Mouse (Mus musculus): ENCODE measurements around the gene Ripor2. TPM values are rescaled to one million over a fixed set of nuclear protein-coding genes. Genes with fewer than 3 reads are reported as not detected.

Ripor2 gene
- polyA plus RNA-seq (2015; fragmentation: Nextera tagmentation; extraction: Ambion mirVana), result 20.7 and 21.7 TPM in 2 replicates

GRCm38 (mm10) chr13:24581833-24582232 is at the start of gene Ripor2:
Gene Ripor2 (plus strand): TSS chr13:24582189.
- H3K27me3 ChIP-seq, result no peaks in the 10 kb centered on the region
- 62% methylated on average over 10 of the region's 10 CpGs for WGBS
- no peak within 1 kb of the TSS for H3K4me2 ChIP-seq
- H3K9me3 ChIP-seq, result 0 out of 2 replicates have a peak, but pooled peaks cover 3% of the 10 kb centered on the region
- no peak within 1 kb of the TSS for H3K9ac ChIP-seq
- peaks cover 9% of the 10 kb centered on the region for H3K4me1 ChIP-seq (replicated peaks)
- no peaks in the 10 kb centered on the region for H3K36me3 ChIP-seq
- H3K27ac ChIP-seq (replicated peaks), result peak within 1 kb of the TSS; percentile 46
- no peak for ATAC-seq (ENCODE audit: low read depth)
- H3K4me3 ChIP-seq, result no peak within 1 kb of the TSS

DNA sequence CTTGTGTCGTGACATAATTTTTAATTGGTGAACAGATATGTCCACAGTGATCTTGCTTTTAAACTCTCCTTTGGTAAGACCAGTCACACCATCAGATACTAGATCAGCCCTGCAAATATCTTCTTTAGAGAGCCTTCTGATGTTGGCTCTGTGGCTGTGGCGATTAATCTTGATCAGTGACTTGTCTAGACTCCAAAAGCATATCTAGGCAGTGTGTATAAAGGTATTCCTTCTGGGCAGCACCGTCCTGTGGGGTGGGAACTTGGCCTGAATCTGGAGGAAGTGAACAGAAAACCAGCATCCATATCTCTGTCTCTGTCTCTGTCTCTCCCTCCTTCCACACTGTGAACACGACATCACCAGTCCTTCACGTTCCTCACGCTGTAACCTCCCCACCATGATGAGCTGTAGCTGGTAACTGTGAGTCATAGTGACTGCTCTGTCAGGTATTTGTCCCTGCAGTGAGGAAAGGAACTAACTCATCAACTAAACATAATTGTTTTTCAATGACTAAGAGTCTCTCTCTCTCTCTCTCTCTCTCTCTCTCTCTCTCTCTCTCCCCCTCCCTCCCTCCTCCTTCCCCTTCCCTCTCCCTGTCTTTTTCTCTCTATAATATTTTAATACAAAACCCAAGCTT is 45.3 kb upstream of the Ripor2 start:
- H3K36me3 ChIP-seq, result no peaks in the 10 kb centered on the region
- WGBS, result 92% methylated on average over 6 of the region's 6 CpGs
- H3K27ac ChIP-seq (replicated peaks), result no peak overlapping the region

DNA sequence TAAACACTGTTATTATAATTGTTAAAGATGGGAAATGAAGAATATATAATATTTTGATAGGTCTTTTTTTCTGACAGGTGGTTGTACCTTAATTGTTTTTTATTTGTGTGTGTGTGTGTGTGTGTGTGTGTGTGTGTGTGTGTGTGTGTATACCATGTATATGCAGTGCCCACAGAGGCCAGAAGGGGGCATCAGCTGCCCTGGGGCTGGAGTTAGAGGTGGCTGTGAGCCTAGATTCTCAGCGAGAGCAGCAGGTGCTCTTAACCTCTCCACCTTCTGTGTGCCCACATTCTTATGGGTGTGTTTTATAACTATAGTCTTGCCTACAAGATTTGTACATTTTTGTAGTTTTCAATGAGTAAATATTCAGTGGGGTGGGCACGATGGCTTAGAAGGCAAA is 44.0 kb upstream of the Ripor2 start:
- H3K27me3 ChIP-seq, result no peaks in the 10 kb centered on the region
- no peak overlapping the region for H3K4me3 ChIP-seq
- no peak overlapping the region for H3K9ac ChIP-seq
- no peak for ATAC-seq (ENCODE audit: low read depth)
- no peaks in the 10 kb centered on the region for H3K36me3 ChIP-seq
- 0 out of 2 replicates have a peak, but pooled peaks cover 7% of the 10 kb centered on the region for H3K9me3 ChIP-seq
- H3K4me2 ChIP-seq, result no peak overlapping the region
- WGBS, result 91% methylated on average over 2 of the region's 2 CpGs
- no peaks in the 10 kb centered on the region for H3K4me1 ChIP-seq (replicated peaks)
- no peak overlapping the region for H3K27ac ChIP-seq (replicated peaks)

More for the DNA sequence above, 45.3 kb upstream of the Ripor2 start:
- no peak overlapping the region for H3K4me3 ChIP-seq
- H3K4me1 ChIP-seq (replicated peaks), result no peaks in the 10 kb centered on the region
- no peak overlapping the region for H3K9ac ChIP-seq
- H3K4me2 ChIP-seq, result no peak overlapping the region
- no peaks in the 10 kb centered on the region for H3K27me3 ChIP-seq
- 0 out of 2 replicates have a peak, but pooled peaks cover 7% of the 10 kb centered on the region for H3K9me3 ChIP-seq
- no peak for ATAC-seq (ENCODE audit: low read depth)

GRCm38 (mm10) chr13:24538941-24539340 is 43.0 kb upstream of the Ripor2 start:
- no peak for ATAC-seq (ENCODE audit: low read depth)
- no peaks in the 10 kb centered on the region for H3K36me3 ChIP-seq
- H3K9ac ChIP-seq, result no peak overlapping the region
- no peak overlapping the region for H3K4me2 ChIP-seq
- no peaks in the 10 kb centered on the region for H3K4me1 ChIP-seq (replicated peaks)
- no peak overlapping the region for H3K27ac ChIP-seq (replicated peaks)
- no peaks in the 10 kb centered on the region for H3K27me3 ChIP-seq
- WGBS, result 80% methylated on average over 5 of the region's 5 CpGs
- 0 out of 2 replicates have a peak, but pooled peaks cover 7% of the 10 kb centered on the region for H3K9me3 ChIP-seq
- H3K4me3 ChIP-seq, result no peak overlapping the region

- Histone ChIP-seq H3K4me2 (no peak overlapping the region), H3K36me3 (no peaks in the 10 kb centered on the region), H3K9me3 (no peaks in the 10 kb centered on the region), H3K27me3 (no peaks in the 10 kb centered on the region), H3K4me3 (no peak overlapping the region), H3K4me1 (replicated peaks) (peaks cover 8% of the 10 kb centered on the region; the same call in 1 of the 2 replicates), H3K9ac (no peak overlapping the region), H3K27ac (replicated peaks) (no peak overlapping the region)
- ATAC-seq (ENCODE audit: low read depth), result no peak
- 55% methylated on average over 1 of the region's 1 CpGs for WGBS
Observed at GRCm38 (mm10) chr13:24545677-24546076, 36.3 kb upstream of the Ripor2 start.

GRCm38 (mm10) chr13:24546801-24547459 is 35.1 kb upstream of the Ripor2 start:
- WGBS, result 87% methylated on average over 12 of the region's 12 CpGs

DNA sequence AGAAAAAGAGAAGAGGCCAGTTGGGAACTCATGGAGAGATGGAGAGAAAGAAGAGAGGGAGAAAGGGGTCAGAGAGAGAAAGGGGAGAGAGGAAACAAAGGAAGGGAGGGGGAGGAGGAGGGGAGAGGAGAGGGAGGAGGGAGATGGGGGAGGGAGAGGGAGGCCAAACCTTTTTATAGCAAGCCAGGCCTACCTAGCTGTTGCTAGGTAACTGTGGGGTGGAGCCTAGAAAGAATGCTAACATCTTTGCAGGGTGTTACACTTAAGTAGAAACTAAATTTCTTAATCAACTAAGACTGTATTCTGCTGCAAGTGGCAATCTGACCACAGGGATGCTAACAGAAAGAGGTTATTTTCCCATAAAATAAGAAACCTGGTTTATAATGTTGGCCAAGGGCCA is 33.1 kb upstream of the Ripor2 start:
- peaks cover 26% of the 10 kb centered on the region for H3K4me1 ChIP-seq (replicated peaks)
- no peak overlapping the region for H3K27ac ChIP-seq (replicated peaks)
- no peak overlapping the region for H3K9ac ChIP-seq
- no peaks in the 10 kb centered on the region for H3K27me3 ChIP-seq
- H3K4me2 ChIP-seq, result no peak overlapping the region
- no peaks in the 10 kb centered on the region for H3K9me3 ChIP-seq
- no peak overlapping the region for H3K4me3 ChIP-seq
- no peaks in the 10 kb centered on the region for H3K36me3 ChIP-seq
- no peak for ATAC-seq (ENCODE audit: low read depth)

More at GRCm38 (mm10) chr13:24546801-24547459, 35.1 kb upstream of the Ripor2 start:
- no peaks in the 10 kb centered on the region for H3K36me3 ChIP-seq
- no peak overlapping the region for H3K4me3 ChIP-seq
- no peak overlapping the region for H3K9ac ChIP-seq
- no peak overlapping the region for H3K27ac ChIP-seq (replicated peaks)
- no peaks in the 10 kb centered on the region for H3K9me3 ChIP-seq
- H3K4me1 ChIP-seq (replicated peaks), result peaks cover 20% of the 10 kb centered on the region
- ATAC-seq (ENCODE audit: low read depth), result no peak
- H3K4me2 ChIP-seq, result no peak overlapping the region
- no peaks in the 10 kb centered on the region for H3K27me3 ChIP-seq

DNA sequence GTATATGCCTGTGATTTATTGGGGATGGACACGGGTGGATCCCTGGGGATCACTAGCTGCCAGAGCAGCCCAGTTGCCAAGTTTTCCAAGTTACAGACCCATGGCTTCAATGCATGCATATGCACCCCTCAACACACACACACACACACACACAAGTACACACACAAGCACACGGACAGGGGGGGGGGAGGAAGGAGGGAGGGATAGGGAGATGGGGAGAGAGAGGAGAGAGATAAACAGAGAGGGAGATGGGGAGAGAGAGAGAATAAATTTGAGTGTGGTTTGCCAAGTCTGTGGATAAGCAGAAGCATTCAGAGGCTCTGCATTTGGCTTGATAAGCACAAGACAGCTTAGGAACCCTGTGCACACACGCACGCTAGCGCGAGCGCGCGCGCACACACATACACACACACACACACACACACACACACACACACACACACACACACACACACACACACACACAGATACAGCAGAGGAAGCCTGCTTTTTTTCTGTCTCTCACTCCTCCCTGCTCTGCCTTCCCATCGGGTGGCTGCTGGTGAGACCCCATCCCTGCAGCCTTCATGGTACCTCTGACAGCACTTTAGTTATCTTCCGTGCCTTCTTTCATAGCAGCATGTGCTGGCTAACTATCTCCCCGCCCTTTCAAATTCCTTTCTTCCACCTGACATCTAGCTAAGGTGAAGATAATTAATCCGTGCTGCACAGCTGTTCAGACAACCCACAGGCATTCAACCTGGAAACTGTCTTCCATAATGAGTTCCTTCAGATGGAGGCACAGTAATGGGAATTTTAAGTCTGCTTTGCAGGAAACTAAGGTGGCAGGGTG is 30.7 kb upstream of the Ripor2 start:
- ATAC-seq (ENCODE audit: low read depth), result peak; percentile 64; the same call in 1 of the 2 replicates
- Histone ChIP-seq H3K4me3 (no peak overlapping the region), H3K9ac (no peak overlapping the region), H3K27me3 (no peaks in the 10 kb centered on the region), H3K9me3 (no peaks in the 10 kb centered on the region), H3K36me3 (no peaks in the 10 kb centered on the region), H3K4me1 (replicated peaks) (peaks cover 26% of the 10 kb centered on the region), H3K27ac (replicated peaks) (peak overlapping the region; percentile 35), H3K4me2 (no peak overlapping the region)
- 46% methylated on average over 6 of the region's 14 CpGs for WGBS

DNA sequence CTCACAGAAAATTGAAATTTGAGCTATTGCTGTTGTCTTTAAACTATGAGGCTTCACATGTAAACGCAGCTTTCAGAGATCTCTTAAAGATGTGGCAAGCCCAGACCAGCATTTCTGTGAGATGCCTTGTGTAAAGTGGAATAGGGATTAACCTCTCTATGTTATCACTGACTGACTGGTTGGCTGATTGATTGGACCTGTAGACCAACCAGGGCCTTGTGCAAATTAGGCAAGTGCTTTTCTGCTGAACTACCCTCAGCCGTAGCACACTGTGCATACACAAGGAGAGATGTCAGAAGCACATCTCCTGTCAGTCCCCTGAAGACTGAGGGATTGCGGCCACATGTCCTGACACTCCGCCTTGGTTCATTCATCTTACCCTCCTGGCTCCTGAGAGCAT is 29.9 kb upstream of the Ripor2 start:
- H3K27me3 ChIP-seq, result no peaks in the 10 kb centered on the region
- H3K27ac ChIP-seq (replicated peaks), result peak overlapping the region; percentile 35
- peaks cover 26% of the 10 kb centered on the region for H3K4me1 ChIP-seq (replicated peaks)
- H3K4me2 ChIP-seq, result no peak overlapping the region
- no peak overlapping the region for H3K9ac ChIP-seq
- no peaks in the 10 kb centered on the region for H3K36me3 ChIP-seq
- H3K4me3 ChIP-seq, result no peak overlapping the region
- WGBS, result 74% methylated on average over 4 of the region's 4 CpGs
- no peaks in the 10 kb centered on the region for H3K9me3 ChIP-seq
- ATAC-seq (ENCODE audit: low read depth), result no peak

- no peak overlapping the region for H3K9ac ChIP-seq
- WGBS, result 89% methylated on average over 5 of the region's 5 CpGs
- no peak overlapping the region for H3K4me2 ChIP-seq
Observed at GRCm38 (mm10) chr13:24561391-24561790, 20.6 kb upstream of the Ripor2 start.

GRCm38 (mm10) chr13:24564706-24565105 is 17.3 kb upstream of the Ripor2 start:
- no peak for ATAC-seq (ENCODE audit: low read depth)
- Histone ChIP-seq H3K9me3 (no peaks in the 10 kb centered on the region), H3K27ac (replicated peaks) (no peak overlapping the region), H3K27me3 (no peaks in the 10 kb centered on the region), H3K4me2 (no peak overlapping the region), H3K4me3 (no peak overlapping the region), H3K4me1 (replicated peaks) (0 out of 2 replicates have a peak, but pooled peaks cover 9% of the 10 kb centered on the region), H3K9ac (no peak overlapping the region), H3K36me3 (no peaks in the 10 kb centered on the region)
- 86% methylated on average over 8 of the region's 8 CpGs for WGBS

More at GRCm38 (mm10) chr13:24561391-24561790, 20.6 kb upstream of the Ripor2 start:
- no peak for ATAC-seq (ENCODE audit: low read depth)
- Histone ChIP-seq H3K27ac (replicated peaks) (no peak overlapping the region), H3K4me3 (no peak overlapping the region), H3K9me3 (no peaks in the 10 kb centered on the region), H3K4me1 (replicated peaks) (0 out of 2 replicates have a peak, but pooled peaks cover 9% of the 10 kb centered on the region), H3K27me3 (no peaks in the 10 kb centered on the region), H3K36me3 (no peaks in the 10 kb centered on the region)
